Mouse (Mus musculus) testis, adult 10 weeks (tissue): ENCODE data around the gene Spry2. TPM values are rescaled to one million over a fixed set of nuclear protein-coding genes. Genes with fewer than 3 reads are reported as not detected.

Source experiments
- polyA plus RNA-seq: library from polyadenylated mRNA; stranded (reverse); fragments of 350-450 nt; fragmentation: Illumina TruSeq; extraction: RNeasy Lipid Tissue Mini Kit (QIAGEN cat#74804); gene quantifications from one replicate; pipeline ENCODE4 v1.2.3, GENCODE M21; 2014; ENCODE audit warnings: low read depth, low replicate concordance

Spry2 gene
- 1.2 TPM for polyA plus RNA-seq

DNA sequence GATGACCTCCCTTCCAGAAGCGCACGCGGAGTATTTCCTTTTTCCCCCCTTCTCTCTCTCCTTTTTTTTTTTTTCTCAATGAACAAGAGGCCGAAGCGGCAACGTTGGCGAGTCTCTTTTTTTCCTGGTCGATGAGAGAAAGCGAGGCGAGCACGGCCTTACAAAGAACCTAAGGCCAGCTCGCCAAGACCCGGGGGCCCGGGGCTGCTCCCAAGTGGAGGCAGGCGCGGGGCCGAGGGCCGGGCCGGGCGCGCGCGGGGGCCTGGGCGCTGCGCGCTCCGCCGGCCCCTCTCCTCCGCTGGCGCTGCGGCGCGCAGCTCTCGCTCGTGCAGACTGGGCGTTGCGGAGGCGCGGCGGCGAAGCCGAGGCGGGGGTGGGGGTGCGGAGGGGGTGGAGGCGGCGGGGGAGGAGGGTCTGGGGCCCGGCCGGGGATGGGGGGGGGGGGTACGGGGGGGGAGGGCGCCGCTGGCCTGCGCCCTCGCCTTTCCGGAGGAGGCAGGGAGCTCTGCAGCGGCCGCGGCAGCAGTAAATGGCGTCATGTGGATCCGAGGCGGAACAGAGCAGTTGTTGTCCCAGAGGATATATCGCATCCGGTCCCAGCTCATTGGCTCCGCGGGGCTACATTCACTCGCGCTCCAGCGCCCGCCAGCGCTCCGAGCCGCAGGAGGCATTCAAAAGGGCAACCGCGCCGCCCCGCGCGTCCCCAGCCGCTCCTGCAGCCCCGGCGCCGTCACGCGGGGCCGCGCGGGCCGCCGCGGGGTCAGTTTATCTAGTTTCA, at the start of gene Spry2:
Gene Spry2, minus strand, starts transcription at position 29 of the 778 bp plus-strand sequence.

Other genes with a start within 250 kb of the Spry2 start
- 52.8 TPM for gene Trim52, start 209.4 kb upstream of the Spry2 start, polyA plus RNA-seq